Mouse (Mus musculus) naive thymus-derived CD4-positive, alpha-beta T cell, adult 2 months (primary cell): ENCODE data around the gene Pmepa1.
A peak's percentile ranks its signal among the peaks of the same experiment; 100 is the strongest.

Source experiments
- DNase-seq: peaks from one replicate; pipeline ENCODE4 v3.0.0-alpha.2; 2011; ENCODE audit warnings: low read depth

Pmepa1 gene

GRCm38 (mm10) chr2:173225906-173226305, 50.4 kb downstream of the Pmepa1 start:
- no peak for DNase-seq

DNA sequence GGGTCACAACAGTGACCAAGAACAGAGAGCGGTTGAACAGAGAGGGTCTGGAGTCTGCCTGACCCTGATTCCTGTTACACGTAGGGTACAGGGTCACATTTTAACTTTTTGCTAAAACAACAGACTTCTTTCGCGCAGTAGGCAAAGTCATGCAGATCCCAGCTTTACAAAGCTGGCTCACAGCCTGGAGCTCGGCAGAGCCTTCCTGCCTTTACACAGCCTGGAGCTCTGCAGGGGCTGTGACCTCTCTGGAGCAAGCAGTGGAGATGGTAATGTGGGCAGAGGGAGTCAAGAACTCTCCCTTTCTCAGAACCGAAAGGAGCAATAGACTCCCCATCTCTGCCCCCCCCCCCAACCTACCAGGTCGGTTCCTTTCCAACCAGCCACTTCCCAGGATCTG, 51.5 kb downstream of the Pmepa1 start:
- DNase-seq = no peak

DNA sequence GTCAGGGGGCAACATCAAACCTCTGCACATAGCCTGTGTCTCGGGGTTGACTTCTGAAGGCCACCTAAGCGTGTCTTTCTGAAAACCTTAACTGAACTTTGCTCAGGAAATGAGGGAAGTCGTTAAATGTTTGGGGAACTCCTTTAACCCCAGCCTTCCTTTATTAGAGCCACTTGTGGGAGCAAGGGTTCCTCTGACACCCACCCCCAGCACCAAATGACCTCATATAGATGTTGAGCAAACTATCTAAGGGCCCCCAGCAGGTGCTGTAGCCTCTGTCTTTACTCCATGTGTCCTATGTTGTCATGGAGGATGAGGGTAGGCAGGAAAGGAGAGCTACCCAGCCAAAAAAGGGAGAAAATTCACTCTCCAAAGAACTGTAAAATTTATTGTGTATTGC, 52.2 kb downstream of the Pmepa1 start:
- DNase-seq = no peak

- peak; percentile 35 for DNase-seq
Measured at GRCm38 (mm10) chr2:173223496-173223895, 52.8 kb downstream of the Pmepa1 start.

DNA sequence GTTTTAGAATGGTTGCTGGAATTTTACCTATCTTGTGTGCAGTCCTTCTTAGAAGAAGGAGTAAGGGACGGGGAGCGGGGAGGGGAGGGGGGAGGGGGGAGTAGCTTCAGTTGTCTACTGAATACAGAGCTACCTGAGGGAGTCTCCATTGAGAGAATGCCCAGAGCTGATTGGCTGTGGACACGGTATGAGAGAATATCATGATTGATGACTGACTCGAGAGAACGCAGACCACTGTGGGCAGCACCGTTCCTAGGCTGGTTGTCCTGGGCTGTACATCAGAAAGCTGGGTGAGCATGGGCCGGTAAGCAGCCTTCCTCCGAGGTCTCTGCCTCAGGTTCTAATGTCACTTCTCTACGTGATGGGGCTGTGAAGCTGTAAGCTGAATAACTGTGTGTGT, 55.6 kb downstream of the Pmepa1 start:
- no peak for DNase-seq

DNA sequence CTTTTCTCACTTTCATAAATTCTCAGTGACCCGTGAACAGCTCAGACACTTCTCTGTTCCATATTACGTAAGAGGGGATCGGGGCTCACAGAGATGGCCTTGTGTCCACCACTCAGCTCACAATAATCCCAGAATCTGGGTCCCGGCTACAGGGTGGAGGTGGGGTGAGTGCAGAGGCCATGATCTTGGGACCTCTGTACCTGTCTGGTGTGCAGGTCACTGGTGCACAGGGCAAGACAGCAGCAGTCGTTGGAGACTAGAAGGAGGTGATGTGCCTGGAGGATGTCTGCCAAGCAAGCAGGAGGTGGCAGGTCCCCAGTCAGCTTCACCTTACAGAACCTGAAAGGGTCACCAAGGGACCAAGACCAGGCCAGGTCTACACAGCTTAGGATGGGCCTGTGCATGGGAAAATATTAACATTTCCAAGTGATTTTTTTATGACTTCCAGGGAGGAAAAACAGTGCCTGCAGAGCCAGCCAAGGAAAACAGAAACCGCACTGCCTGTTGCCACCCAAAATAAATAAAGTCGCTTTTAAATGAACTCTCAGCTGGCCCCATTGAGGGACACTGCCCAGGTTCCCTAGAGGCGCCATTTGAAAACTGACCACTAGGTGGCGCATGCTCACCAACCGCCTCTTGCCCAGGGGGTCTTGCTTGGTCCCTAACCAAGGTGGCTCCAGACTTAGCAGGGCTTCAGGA, 56.9 kb downstream of the Pmepa1 start:
- peak; percentile 78 for DNase-seq

GRCm38 (mm10) chr2:173218416-173219141, 57.8 kb downstream of the Pmepa1 start, which contains the start of gene Zbp1:
Gene Zbp1, minus strand, starts transcription at chr2:173218923.
- peak; percentile 89 for DNase-seq

DNA sequence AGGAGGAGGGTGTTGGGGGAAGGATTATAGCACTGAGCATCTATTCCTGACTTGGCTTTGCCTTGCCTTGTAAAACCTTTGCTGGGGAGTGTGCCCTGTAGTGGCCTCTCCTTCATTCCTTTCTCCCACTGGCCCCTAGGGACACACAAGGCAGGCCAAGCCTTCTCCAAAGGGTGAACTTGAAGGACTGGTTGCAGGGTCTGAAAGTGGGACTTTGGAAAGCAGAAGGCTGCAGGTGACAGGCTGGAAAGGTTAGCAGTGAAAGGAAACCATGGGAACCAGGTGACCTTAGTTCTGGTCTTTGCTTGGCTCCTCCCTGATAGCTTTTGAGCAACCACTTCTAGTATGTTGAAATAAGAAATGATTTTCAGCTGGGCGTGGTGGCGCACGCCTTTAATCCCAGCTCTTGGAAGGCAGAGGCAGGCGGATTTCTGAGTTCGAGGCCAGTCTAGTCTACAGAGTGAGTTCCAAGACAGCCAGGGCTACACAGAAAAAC, 58.5 kb downstream of the Pmepa1 start:
- DNase-seq = peak; percentile 22

DNA sequence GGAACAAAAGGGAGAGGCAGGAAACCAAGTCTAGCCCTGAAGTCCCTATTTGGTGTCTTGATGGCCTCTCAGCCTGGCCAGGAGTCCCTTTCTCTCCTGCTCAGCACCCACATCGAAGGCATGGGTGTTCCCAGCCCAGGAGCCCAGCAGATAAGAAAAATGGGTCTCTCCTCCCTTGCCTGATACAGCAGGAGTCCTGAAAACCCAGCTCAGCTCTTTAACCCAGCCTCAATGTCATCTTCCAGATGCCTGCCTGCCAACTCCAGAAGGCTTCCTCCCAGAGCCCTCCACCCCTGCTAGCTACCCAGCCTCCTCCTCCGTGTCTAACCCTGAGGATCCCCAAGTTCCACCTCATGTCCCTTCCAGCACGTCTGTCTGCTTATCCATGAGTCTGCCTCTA, 59.1 kb downstream of the Pmepa1 start:
- DNase-seq = peak; percentile 15

GRCm38 (mm10) chr2:173216840-173217239, 59.5 kb downstream of the Pmepa1 start:
- DNase-seq = no peak

DNA sequence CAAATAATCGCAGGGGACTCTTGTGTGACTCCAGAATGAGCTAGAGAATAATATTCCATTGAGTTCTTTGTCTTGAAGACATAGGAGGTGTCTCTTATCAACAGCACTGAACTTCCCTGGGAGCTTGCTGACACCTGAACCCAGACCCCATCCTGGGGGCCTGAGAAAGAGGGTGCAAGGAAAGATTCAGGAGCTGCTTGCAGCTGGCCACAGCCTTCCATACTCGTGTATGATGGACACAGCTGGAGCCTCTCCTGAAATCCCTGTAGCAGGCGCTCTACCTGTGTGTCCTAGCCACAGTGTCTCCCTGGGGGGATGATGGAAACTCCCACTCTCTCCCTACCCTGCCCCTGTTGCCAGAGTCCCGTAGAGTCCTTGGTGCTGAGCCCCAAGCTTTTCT, 64.1 kb downstream of the Pmepa1 start:
- no peak for DNase-seq

- DNase-seq = peak; percentile 5
Measured at GRCm38 (mm10) chr2:173209091-173209815, 67.1 kb downstream of the Pmepa1 start.

DNA sequence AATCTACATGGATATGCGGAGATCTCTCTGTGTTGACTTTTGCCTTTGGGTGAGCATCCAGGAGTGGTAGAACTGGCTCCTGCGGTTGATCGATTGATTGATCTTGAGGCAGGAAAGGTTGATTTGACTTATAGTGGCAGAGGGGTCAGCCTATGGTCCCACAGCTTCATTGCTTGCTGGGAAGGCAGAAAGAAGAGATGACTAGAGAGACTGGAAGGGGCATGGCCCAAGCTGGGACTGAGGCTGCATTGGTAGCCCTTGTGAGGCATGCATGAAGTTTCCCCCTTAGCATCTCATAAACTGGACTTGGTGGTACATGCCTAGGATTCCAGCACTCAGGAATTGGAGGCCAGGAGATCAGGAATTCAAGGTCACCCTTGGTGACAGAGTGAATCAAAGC, 69.3 kb downstream of the Pmepa1 start:
- DNase-seq = no peak

GRCm38 (mm10) chr2:173205563-173206099, 70.7 kb downstream of the Pmepa1 start:
- no peak for DNase-seq

GRCm38 (mm10) chr2:173204671-173205070, 71.7 kb downstream of the Pmepa1 start:
- no peak for DNase-seq

GRCm38 (mm10) chr2:173203726-173204125, 72.6 kb downstream of the Pmepa1 start:
- DNase-seq = no peak

GRCm38 (mm10) chr2:173202924-173203689, 73.2 kb downstream of the Pmepa1 start:
- no peak for DNase-seq

DNA sequence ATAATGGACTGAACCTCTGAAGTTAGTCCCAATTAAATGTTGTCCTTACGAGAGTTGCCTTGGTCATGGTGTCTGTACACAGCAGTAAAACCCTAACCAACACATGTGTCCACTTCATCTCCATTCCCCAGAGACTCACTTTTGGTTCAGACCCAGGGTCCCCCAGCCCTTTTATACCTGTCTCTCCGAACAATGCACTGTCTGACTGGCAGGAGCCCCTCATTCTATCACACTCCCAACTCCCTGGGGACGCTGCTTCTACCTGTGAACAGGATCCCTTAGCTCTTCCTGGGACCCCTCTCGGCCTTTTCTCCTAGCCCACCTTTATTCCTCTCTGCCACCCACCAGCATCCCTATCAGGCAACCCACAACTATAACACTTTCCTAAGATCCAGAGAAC, 81.5 kb downstream of the Pmepa1 start:
- DNase-seq = no peak

GRCm38 (mm10) chr2:173187182-173187855, 89.0 kb downstream of the Pmepa1 start:
- no peak for DNase-seq

- DNase-seq = peak; percentile 87
Measured at GRCm38 (mm10) chr2:173186047-173186943, 90.0 kb downstream of the Pmepa1 start.
